Mouse (Mus musculus): Measurements from ENCODE around the gene Cdk2ap2.

DNA sequence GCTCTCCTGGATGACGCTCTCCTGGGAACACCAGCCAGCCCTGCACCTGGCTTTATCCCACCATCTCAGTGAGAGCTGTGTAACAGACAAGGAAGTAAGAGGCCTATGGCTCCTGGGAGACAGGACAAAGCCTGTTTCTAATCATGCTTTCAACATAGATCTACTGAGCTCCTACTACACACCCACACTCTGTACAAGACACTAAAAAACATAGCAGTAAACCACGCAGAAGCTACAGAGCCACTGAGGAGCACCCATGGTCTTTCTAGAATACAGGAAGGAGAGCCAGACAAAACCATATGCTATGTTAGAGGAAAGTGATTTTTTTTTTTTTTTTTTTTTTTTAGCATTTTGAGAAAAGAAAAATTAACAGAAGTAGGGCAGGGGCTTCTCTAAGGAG, 21.4 kb downstream of the Cdk2ap2 start:
- TF ChIP-seq CTCF (IDR thresholded peaks at IDR 0.05; ENCODE audit: extremely low read depth, insufficient read depth, insufficient read length, insufficient replicate concordance) (no peak), POLR2A (IDR thresholded peaks at IDR 0.05; ENCODE audit: low read depth, low read length) (no peak)
